Mouse (Mus musculus): ENCODE data around the gene Sowaha.
"Not testable (repeated sequence)": the region's sequence is repeated elsewhere in the genome, so short reads cannot be mapped to it uniquely, and the experiment has no call there.

The Sowaha gene

DNA sequence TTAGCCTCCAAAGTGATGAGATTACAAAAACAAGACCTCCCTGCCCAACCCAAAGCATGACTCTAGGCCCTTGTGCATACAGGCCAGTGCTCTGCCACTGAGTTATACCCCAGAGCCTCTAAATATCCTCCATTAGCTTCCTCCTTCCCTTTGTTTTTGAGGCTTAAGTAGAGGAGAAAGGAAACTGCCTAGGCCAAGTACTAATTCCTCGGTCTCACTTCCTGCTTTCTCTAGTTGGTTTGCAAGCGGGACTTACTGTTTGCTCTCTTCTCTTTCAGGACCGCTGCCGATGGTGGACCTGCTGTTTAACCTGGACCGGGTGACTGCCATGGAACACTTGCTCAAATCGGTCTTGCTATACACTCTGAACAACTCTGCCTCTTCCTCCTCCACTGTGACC is 43.7 kb downstream of the Sowaha start:
- DNase-seq (ENCODE audit: low read depth) = no peak

DNA sequence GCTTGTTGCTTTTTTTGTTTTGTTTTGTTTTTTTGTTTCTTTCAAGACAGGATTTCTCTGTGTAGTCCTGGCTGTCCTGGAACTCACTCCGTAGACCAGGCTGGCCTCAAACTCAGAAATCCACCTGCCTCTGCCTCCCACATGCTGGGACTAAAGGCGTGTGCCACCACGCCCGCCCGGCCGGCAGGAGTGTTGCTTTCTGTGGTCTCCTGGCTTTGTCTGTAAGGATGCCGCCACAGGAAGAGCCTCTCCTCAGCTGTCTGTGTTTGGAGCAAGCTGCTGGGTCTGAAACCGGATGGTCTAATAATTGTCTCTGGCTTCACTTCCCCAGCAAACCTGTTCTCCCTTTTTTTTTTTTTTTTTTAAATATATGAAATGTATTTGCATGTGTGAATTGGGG is 44.6 kb downstream of the Sowaha start:
- no peak for DNase-seq (ENCODE audit: low read depth)

DNA sequence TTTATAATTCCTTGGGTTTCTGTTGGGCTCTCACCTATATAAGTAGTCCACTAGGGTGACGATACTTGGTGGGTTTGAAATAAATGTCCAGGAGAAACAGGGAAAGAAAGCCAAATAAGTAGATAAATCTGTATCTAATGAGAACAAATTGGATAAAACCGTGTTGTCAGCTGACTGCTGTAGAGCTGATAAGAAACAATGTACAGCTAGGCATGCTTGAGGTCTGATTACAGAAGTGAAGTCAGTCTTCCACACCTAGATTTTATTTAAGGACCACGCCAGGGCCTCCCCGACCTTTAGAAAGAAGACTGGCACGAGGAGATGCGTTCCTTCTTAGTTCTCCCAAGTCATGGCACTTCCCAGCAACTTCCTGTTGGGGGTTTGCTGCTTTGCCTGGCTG is 47.0 kb downstream of the Sowaha start:
- no peak for DNase-seq (ENCODE audit: low read depth)

DNA sequence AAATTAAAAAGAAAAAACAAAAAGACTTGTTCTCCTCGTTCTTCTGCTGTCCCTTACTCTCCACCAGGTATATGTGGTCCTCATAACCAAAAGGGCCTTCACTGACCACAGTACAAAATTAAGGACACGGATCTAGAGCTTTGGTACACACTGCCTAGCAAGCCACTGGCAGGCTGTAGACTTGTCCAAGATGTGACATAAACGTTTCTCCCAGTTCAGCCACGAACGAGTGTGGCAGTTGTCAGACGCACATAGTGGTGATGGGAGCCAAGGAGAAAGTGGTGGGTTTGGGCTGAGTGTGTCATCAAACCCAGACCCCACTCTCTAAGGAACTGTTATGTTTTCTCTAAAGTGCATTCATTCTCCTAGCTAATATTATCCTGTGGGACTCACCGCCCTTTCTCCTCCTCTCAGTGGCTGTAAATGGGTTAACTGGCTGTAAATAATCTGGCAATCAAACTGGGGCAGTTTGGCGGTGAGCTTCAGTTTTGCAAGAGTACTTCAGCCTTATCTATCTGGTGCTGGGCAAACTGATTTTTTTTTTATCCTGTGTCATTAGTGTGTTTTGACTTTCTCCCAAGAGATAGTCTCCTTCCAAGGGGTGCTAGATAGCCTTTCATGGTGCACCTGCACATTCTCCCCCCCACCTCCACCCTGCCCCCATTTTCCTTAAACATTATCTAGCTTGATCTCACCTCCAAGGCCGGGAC is 48.6 kb downstream of the Sowaha start:
- peak; percentile 62 for DNase-seq (ENCODE audit: low read depth)

DNA sequence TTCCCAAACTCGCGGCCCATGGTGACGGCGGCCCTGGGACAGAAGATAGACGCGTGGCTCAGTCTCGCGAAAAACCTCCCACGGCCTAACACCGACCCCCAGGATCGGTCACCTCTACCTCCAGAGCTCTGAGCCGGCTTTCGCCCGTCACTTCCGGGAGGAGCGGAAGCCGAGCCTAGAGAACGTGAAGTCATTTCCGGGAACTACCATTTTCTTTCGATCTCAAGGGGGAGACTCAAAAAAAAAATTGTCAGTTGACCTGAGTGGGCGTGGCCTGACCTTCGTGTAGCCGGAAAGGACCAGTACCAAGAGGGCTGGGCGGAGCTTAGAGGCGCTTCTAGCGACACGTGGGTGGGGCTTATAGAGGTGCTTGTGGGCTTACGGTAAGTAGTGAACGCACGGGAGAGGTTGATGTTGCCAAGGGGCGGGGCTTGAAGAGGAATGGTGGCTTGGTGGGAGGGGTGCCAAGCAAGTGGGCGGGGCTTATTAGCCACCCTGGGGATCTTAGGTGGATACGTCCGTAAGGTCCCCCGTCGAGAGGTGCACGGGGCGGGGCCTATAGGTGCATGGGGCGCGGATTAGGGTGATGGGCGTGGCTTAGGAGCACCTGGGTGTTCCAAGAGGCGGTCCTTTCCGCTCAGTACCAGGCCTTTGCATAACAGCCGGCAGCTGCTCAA is 49.3 kb downstream of the Sowaha start, which contains the start of the genes Uqcrq and Gdf9:
TSS of gene Uqcrq (minus strand) at position 162 of the 677 bp plus-strand sequence.
TSS of gene Gdf9 (plus strand) at position 354 of the 677 bp plus-strand sequence.
- peak; percentile 99 for DNase-seq (ENCODE audit: low read depth)

DNA sequence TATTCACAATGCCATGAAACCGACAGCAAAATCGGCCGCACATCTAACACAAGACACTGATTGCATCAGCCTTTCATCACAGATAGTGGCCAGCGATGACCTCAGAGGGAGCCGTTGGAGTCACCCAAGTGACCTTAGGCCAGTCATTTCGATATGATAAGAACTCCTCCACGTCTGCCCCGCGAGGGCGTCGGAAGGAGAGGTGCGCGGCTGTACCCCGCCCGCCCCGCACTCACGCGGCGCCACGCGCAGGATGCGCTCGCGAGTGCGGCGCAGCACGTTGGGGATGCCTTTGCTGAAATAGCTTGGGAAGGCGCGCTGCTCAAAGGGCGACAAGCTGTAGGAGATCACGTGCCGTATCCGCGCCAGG is 49.8 kb downstream of the Sowaha start:
- no peak for DNase-seq (ENCODE audit: low read depth)

DNA sequence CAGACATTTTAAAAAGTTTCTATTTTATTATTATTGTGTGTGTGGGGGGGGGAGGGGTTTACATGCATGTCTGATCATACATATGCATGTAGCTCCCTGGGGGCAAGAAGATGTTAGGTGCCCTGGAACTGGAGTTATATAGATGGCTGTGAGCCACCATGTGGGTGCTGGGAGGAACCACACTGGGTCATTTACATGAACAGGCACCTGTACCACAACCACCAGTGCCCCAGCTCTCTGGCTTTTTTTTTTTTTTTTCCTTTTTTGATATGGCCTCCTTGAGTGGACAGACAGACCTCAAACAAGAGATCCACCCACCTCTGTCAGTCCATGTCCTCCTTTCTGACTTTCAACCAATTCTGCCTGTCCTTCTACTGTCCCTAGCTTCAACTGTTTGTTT is 50.9 kb downstream of the Sowaha start:
- no peak for DNase-seq (ENCODE audit: low read depth)

DNA sequence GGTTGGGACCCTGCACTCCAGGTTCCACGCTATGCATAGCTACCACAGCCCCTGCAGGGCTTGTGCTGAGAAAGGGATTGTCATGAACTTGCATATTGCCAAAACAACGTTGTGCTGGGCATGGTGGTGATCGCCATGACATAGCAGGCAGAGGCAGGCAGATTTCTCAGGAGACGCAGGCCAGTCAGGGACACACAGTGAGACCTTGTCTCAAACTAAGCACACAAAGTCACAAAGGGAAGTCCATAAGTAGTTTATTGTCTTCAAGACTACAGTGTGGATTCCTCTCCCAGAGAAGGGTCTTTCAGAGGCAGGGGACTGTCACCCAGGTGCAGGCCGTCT is 51.4 kb downstream of the Sowaha start:
- DNase-seq (ENCODE audit: low read depth) = no peak

DNA sequence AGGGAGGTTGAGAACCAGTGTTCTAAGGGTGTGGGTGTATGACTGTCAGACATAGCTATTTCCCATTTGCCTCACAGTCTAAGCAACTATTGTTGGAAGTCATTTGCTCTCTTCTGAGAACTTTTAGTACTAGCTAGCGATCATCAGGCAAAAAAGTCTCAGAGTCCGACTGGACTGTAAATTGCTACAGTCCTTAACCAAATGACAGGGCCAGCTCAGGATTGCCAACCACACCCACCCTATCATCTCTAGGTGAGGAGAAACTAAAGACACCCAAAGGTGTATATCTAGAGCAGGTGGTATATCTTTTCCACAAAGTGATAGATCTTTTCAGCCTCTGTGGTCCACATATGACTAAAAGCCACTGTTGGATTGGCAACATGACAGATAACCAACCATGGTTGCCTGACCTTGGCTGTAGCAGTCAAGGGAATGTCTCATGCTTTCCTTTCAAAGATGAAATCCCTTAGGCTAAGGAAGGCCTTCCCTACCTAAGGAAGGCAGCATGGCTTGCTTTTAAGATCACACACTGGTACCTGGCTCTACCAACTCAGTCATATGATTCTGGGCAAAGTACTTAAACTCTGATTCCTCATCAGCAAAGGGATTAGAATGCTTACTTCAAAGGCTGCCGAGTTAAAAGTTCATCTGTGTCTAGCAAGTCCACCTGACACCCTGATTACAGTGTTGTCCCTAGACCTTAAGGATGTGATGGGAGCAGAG is 51.9 kb downstream of the Sowaha start:
- DNase-seq (ENCODE audit: low read depth) = no peak

DNA sequence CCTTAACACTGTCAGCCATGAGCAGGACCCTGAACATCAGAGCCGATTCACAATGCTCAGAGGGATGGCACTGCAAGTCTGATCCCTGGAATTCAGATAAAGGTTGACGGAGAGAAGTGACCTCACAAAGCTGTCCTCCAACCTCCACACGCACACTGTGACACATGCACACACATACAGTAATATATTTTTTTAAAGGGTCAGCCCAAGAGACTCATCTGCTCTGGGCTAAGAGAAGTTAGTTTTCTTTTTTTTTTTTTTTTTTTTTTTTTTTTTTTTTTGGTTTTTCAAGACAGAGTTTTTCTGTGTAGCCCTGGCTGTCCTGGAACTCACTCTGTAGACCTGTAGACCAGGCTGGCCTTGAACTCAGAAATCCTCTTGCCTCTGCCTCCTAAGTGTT is 53.2 kb downstream of the Sowaha start:
- DNase-seq (ENCODE audit: low read depth) = not testable (repeated sequence)

Measured in NIH3T3 (cell line).